Mouse (Mus musculus): Measurements from ENCODE around the gene Ntrk2. TPM values are rescaled to one million over a fixed set of nuclear protein-coding genes. Genes with fewer than 3 reads are reported as not detected.

The Ntrk2 gene
- polyA plus RNA-seq, 1 experiment from 2014 or later = 58.3 TPM

- Histone ChIP-seq H3K9me3 (ENCODE audit: control insufficient read depth, low read length) (no peaks in the 10 kb centered on the region), H3K4me1 (ENCODE audit: control insufficient read depth, insufficient read depth, low read length) (no peaks in the 10 kb centered on the region), H3K9ac (ENCODE audit: low read length) (no peak overlapping the region), H3K4me3 (ENCODE audit: low read depth, low read length) (no peak overlapping the region), H3K27ac (ENCODE audit: low read depth, low read length) (no peak overlapping the region), H3K36me3 (ENCODE audit: control insufficient read depth, insufficient read depth, low read length) (no peaks in the 10 kb centered on the region), H3K27me3 (ENCODE audit: control insufficient read depth, insufficient read depth, low read length) (peaks cover 11% of the 10 kb centered on the region; the same call in 1 of the 2 replicates), H3K4me2 (ENCODE audit: low read depth) (no peak overlapping the region)
- ATAC-seq (ENCODE audit: insufficient read depth, low FRiP score, low TSS enrichment) (no peak), DNase-seq (ENCODE audit: low spot score) (no peak)
- WGBS = 33% methylated on average over 1 of the region's 1 CpGs
Observed at GRCm38 (mm10) chr13:58803882-58804281, 2.5 kb upstream of the Ntrk2 start.

GRCm38 (mm10) chr13:58805833-58806232 lies 536 bp upstream of the Ntrk2 start:
- H3K27me3 ChIP-seq (ENCODE audit: control insufficient read depth, insufficient read depth, low read length) = peaks cover 11% of the 10 kb centered on the region; the same call in 1 of the 2 replicates
- no peak overlapping the region; the same call in 1 of the 2 replicates for H3K4me2 ChIP-seq (ENCODE audit: low read depth)
- H3K4me1 ChIP-seq (ENCODE audit: control insufficient read depth, insufficient read depth, low read length) = no peaks in the 10 kb centered on the region; the same call in 1 of the 2 replicates
- H3K9me3 ChIP-seq (ENCODE audit: control insufficient read depth, low read length) = no peaks in the 10 kb centered on the region
- 79% methylated on average over 11 of the region's 11 CpGs for WGBS
- no peak overlapping the region for H3K27ac ChIP-seq (ENCODE audit: low read depth, low read length)
- H3K36me3 ChIP-seq (ENCODE audit: control insufficient read depth, insufficient read depth, low read length) = no peaks in the 10 kb centered on the region
- ATAC-seq (ENCODE audit: insufficient read depth, low FRiP score, low TSS enrichment) (no peak), DNase-seq (ENCODE audit: low spot score) (no peak)
- H3K4me3 ChIP-seq (ENCODE audit: low read depth, low read length) = no peak overlapping the region
- no peak overlapping the region for H3K9ac ChIP-seq (ENCODE audit: low read length)

- DNase-seq (ENCODE audit: low spot score) = no peak
- H3K9ac ChIP-seq (ENCODE audit: low read length) = peak overlapping the region; percentile 81
- peak overlapping the region; percentile 64 for H3K27ac ChIP-seq (ENCODE audit: low read depth, low read length)
Observed at GRCm38 (mm10) chr13:58806896-58807628, 693 bp downstream of the Ntrk2 start.

DNA sequence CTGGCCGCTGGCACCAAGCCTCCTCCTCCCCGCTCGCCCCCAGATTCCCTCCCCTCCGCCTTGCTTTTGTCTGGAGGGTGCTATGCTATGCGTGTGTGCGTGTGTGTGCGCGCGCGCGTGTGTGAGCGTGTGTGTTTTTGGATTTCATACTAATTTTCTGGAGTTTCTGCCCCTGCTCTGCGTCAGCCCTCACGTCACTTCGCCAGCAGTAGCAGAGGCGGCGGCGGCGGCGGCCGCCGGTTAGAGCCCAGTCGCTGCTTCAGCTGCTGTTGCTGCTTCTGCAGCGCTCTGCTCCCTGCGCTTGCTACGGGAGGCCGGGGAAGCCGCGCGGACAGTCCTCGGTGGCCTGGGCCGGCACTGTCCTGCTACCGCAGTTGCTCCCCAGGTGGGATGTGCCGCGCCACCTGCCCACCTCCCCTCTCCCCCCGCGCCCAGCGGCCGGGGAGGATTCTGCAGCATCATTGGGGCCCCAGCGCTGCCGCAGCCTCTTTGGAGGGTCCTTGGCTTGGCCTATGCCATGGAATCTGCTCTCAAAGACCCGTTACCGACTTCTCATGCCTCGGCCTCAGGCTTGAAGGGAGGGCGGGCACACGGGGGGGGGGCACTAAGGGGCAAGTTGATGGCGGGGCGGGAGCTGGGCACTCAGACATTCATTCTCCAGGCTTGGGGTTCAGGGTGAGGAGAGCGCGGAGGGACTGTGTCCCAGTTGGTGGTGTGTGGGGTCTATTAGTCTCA lies 1.4 kb downstream of the Ntrk2 start:
- under 1% methylated on average over 43 of the region's 50 CpGs for WGBS
- H3K36me3 ChIP-seq (ENCODE audit: control insufficient read depth, insufficient read depth, low read length) = no peaks in the 10 kb centered on the region
- peaks cover 11% of the 10 kb centered on the region; the same call in 1 of the 2 replicates for H3K27me3 ChIP-seq (ENCODE audit: control insufficient read depth, insufficient read depth, low read length)
- no peaks in the 10 kb centered on the region for H3K9me3 ChIP-seq (ENCODE audit: control insufficient read depth, low read length)
- DNase-seq (ENCODE audit: low spot score) (peak; percentile 81), ATAC-seq (ENCODE audit: insufficient read depth, low FRiP score, low TSS enrichment) (peak; percentile 60; the same call in 1 of the 2 replicates)
- peak overlapping the region; percentile 96 for H3K4me2 ChIP-seq (ENCODE audit: low read depth)
- H3K4me3 ChIP-seq (ENCODE audit: low read depth, low read length) = peak overlapping the region; percentile 75
- peak overlapping the region; percentile 64; the same call in 1 of the 2 replicates for H3K27ac ChIP-seq (ENCODE audit: low read depth, low read length)
- H3K9ac ChIP-seq (ENCODE audit: low read length) = peak overlapping the region; percentile 81
- H3K4me1 ChIP-seq (ENCODE audit: control insufficient read depth, insufficient read depth, low read length) = no peaks in the 10 kb centered on the region; the same call in 1 of the 2 replicates

More at GRCm38 (mm10) chr13:58806896-58807628, 693 bp downstream of the Ntrk2 start:
- WGBS = under 1% methylated on average over 34 of the region's 34 CpGs
- Histone ChIP-seq H3K4me3 (ENCODE audit: low read depth, low read length) (peak overlapping the region; percentile 75), H3K27me3 (ENCODE audit: control insufficient read depth, insufficient read depth, low read length) (peaks cover 11% of the 10 kb centered on the region; the same call in 1 of the 2 replicates), H3K4me1 (ENCODE audit: control insufficient read depth, insufficient read depth, low read length) (no peaks in the 10 kb centered on the region; the same call in 1 of the 2 replicates), H3K36me3 (ENCODE audit: control insufficient read depth, insufficient read depth, low read length) (no peaks in the 10 kb centered on the region), H3K4me2 (ENCODE audit: low read depth) (peak overlapping the region; percentile 96), H3K9me3 (ENCODE audit: control insufficient read depth, low read length) (no peaks in the 10 kb centered on the region)
- ATAC-seq (ENCODE audit: insufficient read depth, low FRiP score, low TSS enrichment) = no peak

GRCm38 (mm10) chr13:58808381-58808821 lies 2.0 kb downstream of the Ntrk2 start:
- WGBS = under 1% methylated on average over 32 of the region's 32 CpGs
- H3K27me3 ChIP-seq (ENCODE audit: control insufficient read depth, insufficient read depth, low read length) = peaks cover 11% of the 10 kb centered on the region; the same call in 1 of the 2 replicates
- ATAC-seq (ENCODE audit: insufficient read depth, low FRiP score, low TSS enrichment) (peak; percentile 41; the same call in 1 of the 2 replicates), DNase-seq (ENCODE audit: low spot score) (peak; percentile 61)
- H3K4me1 ChIP-seq (ENCODE audit: control insufficient read depth, insufficient read depth, low read length) = no peaks in the 10 kb centered on the region; the same call in 1 of the 2 replicates
- H3K9me3 ChIP-seq (ENCODE audit: control insufficient read depth, low read length) = no peaks in the 10 kb centered on the region
- H3K4me2 ChIP-seq (ENCODE audit: low read depth) = peak overlapping the region; percentile 96
- no peak overlapping the region for H3K27ac ChIP-seq (ENCODE audit: low read depth, low read length)
- peak overlapping the region; percentile 75 for H3K4me3 ChIP-seq (ENCODE audit: low read depth, low read length)
- no peaks in the 10 kb centered on the region for H3K36me3 ChIP-seq (ENCODE audit: control insufficient read depth, insufficient read depth, low read length)
- H3K9ac ChIP-seq (ENCODE audit: low read length) = peak overlapping the region; percentile 81

- H3K9ac ChIP-seq (ENCODE audit: low read length) = peak overlapping the region; percentile 33; the same call in 1 of the 2 replicates
- H3K4me3 ChIP-seq (ENCODE audit: low read depth, low read length) = peak overlapping the region; percentile 75
- H3K27ac ChIP-seq (ENCODE audit: low read depth, low read length) = no peak overlapping the region
- H3K4me2 ChIP-seq (ENCODE audit: low read depth) = peak overlapping the region; percentile 96
- H3K36me3 ChIP-seq (ENCODE audit: control insufficient read depth, insufficient read depth, low read length) = no peaks in the 10 kb centered on the region
- peaks cover 9% of the 10 kb centered on the region; the same call in 1 of the 2 replicates for H3K27me3 ChIP-seq (ENCODE audit: control insufficient read depth, insufficient read depth, low read length)
- WGBS = 81% methylated on average over 8 of the region's 8 CpGs
- DNase-seq (ENCODE audit: low spot score) (no peak), ATAC-seq (ENCODE audit: insufficient read depth, low FRiP score, low TSS enrichment) (no peak)
- H3K9me3 ChIP-seq (ENCODE audit: control insufficient read depth, low read length) = no peaks in the 10 kb centered on the region
- H3K4me1 ChIP-seq (ENCODE audit: control insufficient read depth, insufficient read depth, low read length) = no peaks in the 10 kb centered on the region; the same call in 1 of the 2 replicates
Observed at GRCm38 (mm10) chr13:58809930-58810329, 3.6 kb downstream of the Ntrk2 start.

GRCm38 (mm10) chr13:58824752-58825151 lies 18.4 kb downstream of the Ntrk2 start:
- 90% methylated on average over 7 of the region's 7 CpGs for WGBS
- Histone ChIP-seq H3K9ac (ENCODE audit: low read length) (no peak overlapping the region), H3K27ac (ENCODE audit: low read depth, low read length) (no peak overlapping the region), H3K4me3 (ENCODE audit: low read depth, low read length) (no peak overlapping the region), H3K9me3 (ENCODE audit: control insufficient read depth, low read length) (no peaks in the 10 kb centered on the region), H3K27me3 (ENCODE audit: control insufficient read depth, insufficient read depth, low read length) (no peaks in the 10 kb centered on the region), H3K4me1 (ENCODE audit: control insufficient read depth, insufficient read depth, low read length) (no peaks in the 10 kb centered on the region), H3K36me3 (ENCODE audit: control insufficient read depth, insufficient read depth, low read length) (no peaks in the 10 kb centered on the region), H3K4me2 (ENCODE audit: low read depth) (no peak overlapping the region)
- ATAC-seq (ENCODE audit: insufficient read depth, low FRiP score, low TSS enrichment) (no peak), DNase-seq (ENCODE audit: low spot score) (no peak)

DNA sequence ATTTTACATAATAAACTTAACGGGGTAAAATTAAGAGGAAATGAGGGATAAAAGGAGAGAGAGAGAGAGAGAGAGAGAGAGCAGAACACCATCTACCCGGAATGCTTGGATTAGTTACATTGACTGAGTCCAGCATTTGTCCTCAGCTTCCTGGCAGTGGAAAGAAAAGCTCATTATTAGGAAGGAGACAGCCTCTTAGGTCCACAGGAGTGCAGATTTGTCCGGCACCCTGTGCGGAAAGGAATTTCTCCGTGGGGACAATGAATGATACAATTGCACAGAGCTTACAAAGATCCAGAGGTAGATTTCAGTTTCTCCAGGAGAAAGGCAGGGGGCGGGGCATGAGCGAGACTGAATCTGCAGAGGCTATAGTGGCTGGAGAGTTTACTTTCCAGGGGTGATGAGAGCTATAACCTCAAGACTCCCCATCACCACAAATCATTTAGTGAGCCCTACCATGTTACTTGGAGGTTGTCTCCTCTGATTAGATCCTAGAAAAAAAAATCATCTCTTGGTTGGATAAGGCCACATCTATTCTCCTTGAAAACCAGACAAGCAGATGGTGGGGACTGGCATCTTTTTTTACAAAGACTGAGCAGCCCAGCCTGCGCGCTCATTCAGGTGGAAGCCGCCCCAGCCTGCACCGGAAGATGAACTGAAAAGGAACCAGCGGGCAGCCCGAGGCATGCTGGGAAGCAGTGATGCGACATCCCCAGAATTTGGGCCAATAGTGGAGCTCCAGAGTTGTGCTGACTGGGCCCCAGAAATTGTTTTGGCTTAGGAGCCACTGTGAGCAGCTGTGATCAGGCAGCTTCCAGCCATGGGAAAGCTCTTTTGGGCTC lies 20.2 kb downstream of the Ntrk2 start:
- Histone ChIP-seq H3K4me1 (ENCODE audit: control insufficient read depth, insufficient read depth, low read length) (no peaks in the 10 kb centered on the region), H3K9ac (ENCODE audit: low read length) (no peak overlapping the region), H3K9me3 (ENCODE audit: control insufficient read depth, low read length) (no peaks in the 10 kb centered on the region), H3K4me2 (ENCODE audit: low read depth) (no peak overlapping the region), H3K4me3 (ENCODE audit: low read depth, low read length) (no peak overlapping the region), H3K36me3 (ENCODE audit: control insufficient read depth, insufficient read depth, low read length) (no peaks in the 10 kb centered on the region), H3K27ac (ENCODE audit: low read depth, low read length) (no peak overlapping the region), H3K27me3 (ENCODE audit: control insufficient read depth, insufficient read depth, low read length) (no peaks in the 10 kb centered on the region)
- no peak for DNase-seq (ENCODE audit: low spot score)
- ATAC-seq (ENCODE audit: insufficient read depth, low FRiP score, low TSS enrichment) = no peak
- WGBS = 69% methylated on average over 14 of the region's 14 CpGs
